Mouse (Mus musculus) embryonic fibroblast, embryonic 13.5 days (primary cell): ENCODE measurements around the gene Arv1.

Source experiments
- CTCF ChIP-seq: IDR thresholded peaks from 2 replicates; pipeline ENCODE4 v1.5.1; 2011; ENCODE audit warnings: mild to moderate bottlenecking, control low read depth, low read length, moderate library complexity, borderline replicate concordance; ENCODE audit not compliant: insufficient read depth
- POLR2A ChIP-seq: IDR thresholded peaks from 2 replicates; pipeline ENCODE4 v1.6.1; 2011; ENCODE audit warnings: low read depth, mild to moderate bottlenecking, control low read depth, low read length, moderate library complexity

DNA sequence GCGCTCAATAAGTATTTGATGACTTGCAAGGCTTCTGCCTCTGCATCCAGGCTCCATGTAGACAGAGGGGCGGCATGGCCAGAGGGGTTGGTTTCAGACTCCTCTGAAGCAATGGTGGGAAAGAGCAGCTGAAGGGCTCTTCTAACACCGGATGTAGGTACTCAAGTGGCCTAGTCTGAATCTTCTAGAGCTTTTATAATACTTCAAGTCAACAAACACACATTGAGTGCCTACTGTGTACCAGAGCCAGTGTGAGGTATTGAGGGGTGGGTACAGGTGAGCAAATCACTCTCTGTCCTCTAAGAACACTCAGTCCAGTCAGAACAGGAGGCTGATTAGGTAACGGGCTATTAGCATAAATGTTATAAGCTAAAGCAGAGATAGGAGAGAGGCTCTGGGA lies 30.2 kb upstream of the Arv1 start:
- no peak for TF ChIP-seq CTCF
- TF ChIP-seq POLR2A: no peak
